Mouse (Mus musculus) limb, embryonic 14.5 days (tissue): ENCODE data around the gene Tet3. TPM values are rescaled to one million over a fixed set of nuclear protein-coding genes. Genes with fewer than 3 reads are reported as not detected.
A peak's percentile ranks its signal among the peaks of the same experiment; 100 is the strongest.

ENCODE experiments used
- ATAC-seq: fragments of 200-750 bp; cut with Nextera tagmentation; 2 replicates; pipeline ENCODE4 v1.8.0; 2017; ENCODE audit warnings: low read depth, moderate number of reproducible peaks, moderate TSS enrichment; ENCODE audit not compliant: low FRiP score
- DNase-seq: peaks from one replicate; pipeline ENCODE4 v3.0.0-alpha.2; 2015; ENCODE audit warnings: low spot score
- H3K27ac ChIP-seq: fragments of 300-500 bp; sonication (generic); replicated peaks from 2 replicates; pipeline ENCODE4 v1.5.1; 2014; ENCODE audit warnings: low read depth, mild to moderate bottlenecking, low read length, moderate library complexity, mixed read lengths
- H3K27me3 ChIP-seq: fragments of 300-500 bp; sonication (generic); 2 replicates; pipeline ENCODE4 v1.6.1; 2014; ENCODE audit warnings: low read length, mixed read lengths; ENCODE audit not compliant: control insufficient read depth, insufficient read depth
- H3K36me3 ChIP-seq: fragments of 300-500 bp; sonication (generic); 2 replicates; pipeline ENCODE4 v1.6.1; 2014; ENCODE audit warnings: mild to moderate bottlenecking, low read length, moderate library complexity, mixed read lengths; ENCODE audit not compliant: control insufficient read depth, insufficient read depth
- H3K4me1 ChIP-seq: fragments of 300-500 bp; sonication (generic); 2 replicates; pipeline ENCODE4 v1.6.1; 2014; ENCODE audit warnings: antibody characterized with exemption, low read length, mixed read lengths; ENCODE audit not compliant: control insufficient read depth, insufficient read depth
- H3K4me2 ChIP-seq: fragments of 300-500 bp; sonication (generic); replicated peaks from 2 replicates; pipeline ENCODE4 v1.6.1; 2014; ENCODE audit warnings: low read depth, mild to moderate bottlenecking, low read length, moderate library complexity; ENCODE audit not compliant: severe bottlenecking
- H3K4me3 ChIP-seq: fragments of 300-500 bp; sonication (generic); replicated peaks from 2 replicates; pipeline ENCODE4 v1.5.1; 2014; ENCODE audit warnings: low read length
- H3K9ac ChIP-seq: fragments of 300-500 bp; sonication (generic); 2 replicates; pipeline ENCODE4 v1.6.1; 2014; ENCODE audit warnings: mild to moderate bottlenecking, low read depth, low read length, moderate library complexity; ENCODE audit not compliant: severe bottlenecking
- H3K9me3 ChIP-seq: fragments of 300-500 bp; sonication (generic); 2 replicates; pipeline ENCODE4 v1.6.1; 2016; ENCODE audit warnings: low read length; ENCODE audit not compliant: control insufficient read depth
- POLR2A ChIP-seq: fragments of 200-500 bp; IDR thresholded peaks from 2 replicates; pipeline ENCODE4 v1.8.0; 2012; ENCODE audit warnings: inconsistent platforms, mild to moderate bottlenecking, moderate library complexity, borderline replicate concordance; ENCODE audit not compliant: insufficient read depth, insufficient read length; ENCODE audit errors: extremely low read depth
- whole genome bisulfite sequencing: fragments of 180-500 bp; shearing (Covaris S2); extraction: QIAGEN DNeasy Blood & Tissue Kit; methylation state at CpG from one replicate; pipeline ENCODE4 v1.1.7; 2014; 5-methylcytosine and 5-hydroxymethylcytosine counted together
- polyA plus RNA-seq, 2 experiments: library from polyadenylated mRNA; depleted of rRNA in 1 of 2; stranded (reverse) in 1 of 2; unstranded in 1 of 2; fragments of >200 nt; fragmentation: Nextera tagmentation in 1 of 2; extraction: Ambion mirVana in 1 of 2; gene quantifications; 2 replicates each; pipeline versions ENCODE4 v1.2.1 to v1.2.3; 2012 to 2014

Gene Tet3
- polyA plus RNA-seq, 2 experiments: 21.1 to 44.3 TPM

- H3K9ac ChIP-seq: no peak overlapping the region
- no peaks in the 10 kb centered on the region for H3K9me3 ChIP-seq
- H3K4me3 ChIP-seq: no peak overlapping the region
- DNase-seq (no peak), ATAC-seq (no peak)
- H3K27me3 ChIP-seq: no peaks in the 10 kb centered on the region
- H3K4me1 ChIP-seq: no peaks in the 10 kb centered on the region
- H3K4me2 ChIP-seq: no peak overlapping the region
- TF ChIP-seq POLR2A: no peak
- no peak overlapping the region for H3K27ac ChIP-seq
- H3K36me3 ChIP-seq: peaks cover 59% of the 10 kb centered on the region
- WGBS: 94% methylated on average over 8 of the region's 8 CpGs
Observed at GRCm38 (mm10) chr6:83403481-83403880, 55.4 kb downstream of the Tet3 start.

- Histone ChIP-seq H3K4me3 (no peak overlapping the region), H3K4me1 (no peaks in the 10 kb centered on the region), H3K36me3 (peaks cover 82% of the 10 kb centered on the region), H3K4me2 (no peak overlapping the region), H3K9me3 (no peaks in the 10 kb centered on the region), H3K9ac (no peak overlapping the region), H3K27ac (no peak overlapping the region), H3K27me3 (no peaks in the 10 kb centered on the region)
- no peak for TF ChIP-seq POLR2A
- 72% methylated on average over 3 of the region's 3 CpGs for WGBS
- DNase-seq (no peak), ATAC-seq (no peak)
Observed at GRCm38 (mm10) chr6:83399790-83400189, 59.1 kb downstream of the Tet3 start.

DNA sequence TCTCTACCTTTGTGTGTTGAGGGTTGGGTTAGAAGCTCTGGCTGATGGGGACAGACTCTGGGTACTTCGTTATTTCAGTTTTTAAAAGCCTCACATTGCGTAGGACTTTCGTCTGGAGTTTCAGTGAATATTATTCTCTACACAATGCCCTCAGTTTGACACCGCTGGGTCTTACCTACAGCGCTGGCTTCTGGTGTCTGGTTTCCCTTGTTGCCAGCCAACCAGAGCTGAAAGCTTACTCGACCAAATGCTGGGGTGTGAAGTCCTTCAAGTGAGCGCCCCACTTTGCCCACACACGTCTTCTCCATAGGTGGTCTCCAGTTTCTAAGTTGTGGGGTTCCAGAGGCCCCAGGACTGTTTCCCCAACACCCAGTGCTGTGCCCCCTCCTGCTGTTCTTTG is 61.2 kb downstream of the Tet3 start:
- no peaks in the 10 kb centered on the region; the same call in 1 of the 2 replicates for H3K4me1 ChIP-seq
- no peak overlapping the region for H3K4me2 ChIP-seq
- peaks cover 81% of the 10 kb centered on the region for H3K36me3 ChIP-seq
- no peaks in the 10 kb centered on the region for H3K27me3 ChIP-seq
- WGBS: 58% methylated on average over 8 of the region's 8 CpGs
- ATAC-seq (no peak), DNase-seq (no peak)
- TF ChIP-seq POLR2A: no peak
- no peaks in the 10 kb centered on the region for H3K9me3 ChIP-seq
- no peak overlapping the region for H3K9ac ChIP-seq
- H3K27ac ChIP-seq: peak overlapping the region; percentile 21; the same call in 1 of the 2 replicates
- no peak overlapping the region for H3K4me3 ChIP-seq

DNA sequence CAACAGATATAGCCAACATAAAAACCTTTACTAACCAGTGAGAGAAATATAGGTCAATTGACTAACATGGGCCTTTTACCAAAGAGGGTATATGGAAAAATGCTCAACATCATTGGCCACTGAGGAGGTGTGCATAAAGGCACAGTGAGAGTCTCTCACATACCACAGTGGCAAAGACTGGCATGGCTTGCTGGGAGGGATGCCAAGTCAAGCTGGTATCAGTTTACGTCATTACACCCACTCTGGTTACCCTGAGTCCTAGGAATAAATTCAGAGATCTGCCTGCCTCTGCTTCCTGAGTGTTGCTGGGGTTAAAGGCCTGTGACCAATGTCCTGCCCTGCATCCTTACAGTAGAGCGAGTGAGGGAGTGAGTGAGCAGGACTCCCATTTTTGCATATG is 62.2 kb downstream of the Tet3 start:
- peaks cover 77% of the 10 kb centered on the region for H3K36me3 ChIP-seq
- no peak overlapping the region for H3K27ac ChIP-seq
- H3K4me3 ChIP-seq: no peak overlapping the region
- peaks cover 7% of the 10 kb centered on the region; the same call in 1 of the 2 replicates for H3K4me1 ChIP-seq
- H3K27me3 ChIP-seq: no peaks in the 10 kb centered on the region
- DNase-seq: no peak
- ATAC-seq: no peak
- H3K9me3 ChIP-seq: no peaks in the 10 kb centered on the region
- 100% methylated on average over 2 of the region's 2 CpGs for WGBS
- no peak for TF ChIP-seq POLR2A
- no peak overlapping the region for H3K9ac ChIP-seq
- no peak overlapping the region for H3K4me2 ChIP-seq

DNA sequence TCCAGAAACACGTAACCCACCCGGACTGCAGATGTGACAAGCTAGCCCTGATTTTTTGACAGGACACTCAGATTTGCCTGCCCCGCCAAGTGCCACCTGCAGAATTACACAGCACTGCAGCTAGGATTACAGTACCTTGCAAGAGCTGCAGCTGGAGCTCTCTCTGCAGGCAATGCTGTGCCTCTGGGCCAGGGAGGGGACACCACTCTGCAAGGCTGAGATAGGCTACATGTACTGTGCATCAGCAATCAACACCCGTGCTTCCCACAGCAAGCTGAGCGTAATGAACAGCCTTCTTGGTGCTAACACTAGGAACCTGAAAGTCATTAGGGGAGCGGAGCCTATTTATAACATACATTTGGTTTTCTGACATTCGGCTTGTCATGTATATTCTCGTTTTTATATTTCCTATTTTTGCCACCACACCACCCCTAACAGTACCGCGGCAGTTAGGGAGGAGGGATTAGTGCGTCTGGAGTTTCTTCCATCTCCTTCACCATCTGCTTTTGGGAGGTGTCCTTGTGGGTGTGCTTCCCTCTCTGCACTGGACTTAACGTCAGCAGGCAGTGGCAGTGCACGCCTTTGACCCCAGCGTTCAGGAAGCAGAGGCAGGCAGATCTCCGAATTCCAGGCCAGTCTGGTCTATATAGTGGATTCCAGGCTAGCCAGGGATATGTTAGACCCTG is 63.2 kb downstream of the Tet3 start:
- Histone ChIP-seq H3K4me2 (no peak overlapping the region), H3K9me3 (no peaks in the 10 kb centered on the region), H3K4me1 (peaks cover 7% of the 10 kb centered on the region; the same call in 1 of the 2 replicates), H3K27ac (no peak overlapping the region), H3K36me3 (peaks cover 79% of the 10 kb centered on the region), H3K27me3 (no peaks in the 10 kb centered on the region), H3K9ac (no peak overlapping the region), H3K4me3 (no peak overlapping the region)
- no peak for DNase-seq
- 90% methylated on average over 15 of the region's 15 CpGs for WGBS
- ATAC-seq: no peak
- TF ChIP-seq POLR2A: no peak
